Mouse (Mus musculus): Measurements from ENCODE around the gene Cstf3.

Gene Cstf3

DNA sequence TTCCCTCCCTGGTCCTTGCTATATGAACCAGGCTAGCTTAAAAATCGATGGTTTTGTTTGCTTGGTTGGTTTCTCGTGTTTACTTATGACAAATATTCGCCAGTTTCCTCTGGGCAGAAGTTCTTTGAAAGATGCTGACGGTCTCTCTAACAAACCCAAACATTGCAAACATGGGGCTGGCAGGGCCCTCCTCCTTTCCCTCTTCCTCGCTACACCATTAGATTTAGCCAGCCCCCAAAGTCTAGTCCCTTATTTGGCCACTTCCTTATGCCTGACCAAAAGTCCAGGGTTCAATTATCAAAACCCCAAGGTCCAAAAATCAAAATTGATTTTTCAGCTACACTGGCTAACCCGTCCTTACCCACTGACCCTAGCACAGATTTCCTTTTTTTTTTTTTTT lies 7.3 kb upstream of the Cstf3 start:
- Histone ChIP-seq H3K27me3 (ENCODE audit: control insufficient read depth, insufficient read depth, low read length, poor library complexity, severe bottlenecking) (no peaks in the 10 kb centered on the region), H3K36me3 (ENCODE audit: control insufficient read depth, insufficient read depth, low read length, poor library complexity, severe bottlenecking) (no peaks in the 10 kb centered on the region; the same call in 1 of the 2 replicates)
- no peak for DNase-seq (ENCODE audit: low read depth, low spot score)

DNA sequence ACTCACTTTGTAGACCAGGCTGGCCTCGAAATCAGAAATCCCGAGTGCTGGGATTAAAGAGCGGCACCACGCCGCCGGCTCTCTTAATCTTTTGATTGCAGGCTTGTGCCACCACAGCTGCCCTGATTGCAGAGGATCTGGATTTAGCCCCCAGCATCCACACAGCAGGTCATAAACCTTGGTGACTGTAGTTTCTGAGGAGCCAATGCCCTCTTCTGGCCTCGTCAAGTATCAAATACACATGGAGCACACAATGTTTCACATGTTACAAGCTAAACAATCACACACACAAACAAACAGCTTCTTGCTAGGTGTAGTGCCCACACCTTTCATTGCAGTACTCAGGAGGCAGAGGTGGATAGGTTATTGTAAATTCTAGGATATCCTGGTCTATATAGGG lies 6.1 kb upstream of the Cstf3 start:
- Histone ChIP-seq H3K27me3 (ENCODE audit: control insufficient read depth, insufficient read depth, low read length, poor library complexity, severe bottlenecking) (no peaks in the 10 kb centered on the region), H3K36me3 (ENCODE audit: control insufficient read depth, insufficient read depth, low read length, poor library complexity, severe bottlenecking) (no peaks in the 10 kb centered on the region; the same call in 1 of the 2 replicates)
- DNase-seq (ENCODE audit: low read depth, low spot score) = no peak

DNA sequence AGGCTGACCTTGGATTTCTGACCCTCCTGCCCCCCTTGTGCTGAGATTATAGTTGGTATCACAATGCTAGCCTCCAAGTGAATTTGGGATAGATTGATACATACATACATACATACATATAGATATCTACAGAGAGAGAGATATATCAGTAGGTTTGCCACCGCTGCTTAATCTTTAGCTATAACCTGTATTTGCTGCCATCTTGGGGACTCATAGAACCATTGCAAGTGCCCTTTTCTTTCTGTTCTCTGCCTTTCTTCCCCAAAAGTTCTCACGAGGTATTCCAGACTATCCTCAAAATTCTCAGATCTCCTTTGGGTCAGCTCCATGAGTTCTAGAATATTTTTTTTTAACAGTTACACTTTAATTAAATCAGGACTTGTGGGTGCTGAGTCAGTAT lies 4.7 kb upstream of the Cstf3 start:
- DNase-seq (ENCODE audit: low read depth, low spot score) = peak; percentile 26
- H3K36me3 ChIP-seq (ENCODE audit: control insufficient read depth, insufficient read depth, low read length, poor library complexity, severe bottlenecking) = no peaks in the 10 kb centered on the region; the same call in 1 of the 2 replicates

DNA sequence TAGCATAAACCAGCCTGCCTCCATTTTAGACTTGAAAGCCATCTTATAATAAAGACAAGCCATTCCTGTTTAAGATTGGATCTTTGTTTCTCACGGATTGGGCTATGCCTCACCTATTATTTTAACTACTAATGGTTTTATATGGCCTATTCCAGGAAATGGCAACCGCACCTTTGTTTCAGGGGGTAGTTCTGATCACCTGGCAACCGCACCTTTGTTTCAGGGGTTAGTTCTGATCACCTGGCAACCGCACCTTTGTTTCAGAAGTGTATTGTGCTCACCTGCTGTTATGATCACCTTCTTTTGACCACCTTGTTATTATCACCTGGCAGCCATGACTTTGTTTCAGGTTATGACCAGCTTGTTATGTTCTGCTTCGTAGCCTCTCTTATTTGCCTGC lies 1.8 kb upstream of the Cstf3 start:
- no peaks in the 10 kb centered on the region; the same call in 1 of the 2 replicates for H3K36me3 ChIP-seq (ENCODE audit: control insufficient read depth, insufficient read depth, low read length, poor library complexity, severe bottlenecking)
- no peaks in the 10 kb centered on the region for H3K27me3 ChIP-seq (ENCODE audit: control insufficient read depth, insufficient read depth, low read length, poor library complexity, severe bottlenecking)
- no peak for DNase-seq (ENCODE audit: low read depth, low spot score)

More for the DNA sequence above, 4.7 kb upstream of the Cstf3 start:
- H3K27me3 ChIP-seq (ENCODE audit: control insufficient read depth, insufficient read depth, low read length, poor library complexity, severe bottlenecking) = no peaks in the 10 kb centered on the region

DNA sequence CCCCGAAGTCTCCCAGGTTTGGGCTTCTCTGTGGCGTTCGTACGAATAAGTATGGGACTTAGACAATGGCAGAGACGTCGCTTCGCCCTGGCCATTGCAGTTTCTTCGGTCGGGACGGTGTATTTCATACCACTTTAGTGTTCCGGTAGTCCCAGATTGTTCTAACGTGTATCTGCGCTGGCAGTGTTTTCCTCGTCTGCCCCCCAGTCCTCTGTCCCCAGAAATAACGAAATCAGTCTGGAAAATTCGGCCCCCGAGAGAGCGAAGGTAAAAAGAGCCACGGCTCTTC lies 450 bp downstream of the Cstf3 start:
- no peak for DNase-seq (ENCODE audit: low read depth, low spot score)
- no peaks in the 10 kb centered on the region for H3K27me3 ChIP-seq (ENCODE audit: control insufficient read depth, insufficient read depth, low read length, poor library complexity, severe bottlenecking)
- no peaks in the 10 kb centered on the region for H3K36me3 ChIP-seq (ENCODE audit: control insufficient read depth, insufficient read depth, low read length, poor library complexity, severe bottlenecking)

DNA sequence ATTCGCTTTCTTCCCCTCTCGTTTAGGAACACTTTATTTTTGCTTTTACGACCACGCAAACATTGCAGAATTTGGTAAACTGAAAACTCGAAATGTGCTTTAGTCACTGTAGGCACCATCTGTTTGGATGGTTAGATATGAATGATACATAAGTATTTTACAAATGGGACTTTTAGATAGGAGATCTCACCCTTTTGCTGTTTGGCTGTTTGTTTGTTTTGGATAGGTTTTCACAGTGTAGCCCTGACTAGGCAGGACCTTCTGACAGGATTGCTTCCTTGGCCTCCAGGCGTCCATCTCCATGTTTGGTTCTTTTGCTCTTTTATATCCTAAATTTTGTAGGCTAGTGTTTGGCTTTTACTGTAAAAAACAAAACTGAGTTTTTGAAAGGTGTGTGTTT lies 818 bp downstream of the Cstf3 start:
- no peaks in the 10 kb centered on the region for H3K36me3 ChIP-seq (ENCODE audit: control insufficient read depth, insufficient read depth, low read length, poor library complexity, severe bottlenecking)
- H3K27me3 ChIP-seq (ENCODE audit: control insufficient read depth, insufficient read depth, low read length, poor library complexity, severe bottlenecking) = no peaks in the 10 kb centered on the region
- no peak for DNase-seq (ENCODE audit: low read depth, low spot score)

DNA sequence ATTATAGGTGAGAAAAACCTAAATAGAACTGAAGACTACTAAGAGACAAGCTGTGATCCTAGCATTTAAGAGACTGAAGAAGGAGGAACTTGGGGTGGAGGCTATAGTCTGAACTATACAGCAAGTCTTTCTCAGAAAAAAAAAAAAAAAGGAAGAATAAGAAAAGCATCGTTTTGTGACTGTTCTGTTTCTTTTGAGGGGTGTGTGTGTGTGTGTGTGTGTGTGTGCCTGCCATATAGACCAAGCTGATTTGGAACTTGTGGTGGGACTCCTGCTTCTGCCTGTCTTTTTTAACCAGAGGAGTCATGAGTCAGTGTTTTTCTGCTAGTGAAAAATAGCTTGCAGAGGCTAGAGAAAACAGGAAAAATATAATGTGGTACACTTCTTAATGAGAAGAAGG lies 4.7 kb downstream of the Cstf3 start:
- peak; percentile 25 for DNase-seq (ENCODE audit: low read depth, low spot score)
- H3K27me3 ChIP-seq (ENCODE audit: control insufficient read depth, insufficient read depth, low read length, poor library complexity, severe bottlenecking) = no peaks in the 10 kb centered on the region
- H3K36me3 ChIP-seq (ENCODE audit: control insufficient read depth, insufficient read depth, low read length, poor library complexity, severe bottlenecking) = no peaks in the 10 kb centered on the region

DNA sequence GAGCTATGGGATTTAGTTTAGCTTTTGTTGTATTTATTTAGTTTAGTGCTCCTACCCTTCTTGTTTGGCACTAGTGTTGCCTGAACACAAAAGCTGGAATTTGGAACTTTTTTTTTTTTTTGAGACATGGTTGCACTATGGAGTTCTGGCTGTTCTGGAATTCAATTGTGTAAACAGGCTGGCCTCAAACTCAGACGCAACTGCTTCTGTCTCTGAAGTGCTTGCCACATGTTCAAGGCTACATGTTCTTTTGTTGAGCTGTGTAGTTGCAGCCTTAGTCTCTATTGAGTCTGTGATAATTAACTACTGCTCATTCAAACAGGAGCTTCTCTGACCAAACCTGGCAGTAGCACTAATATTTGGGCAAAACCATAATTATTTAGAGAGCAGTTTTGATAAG lies 13.1 kb downstream of the Cstf3 start:
- DNase-seq (ENCODE audit: low read depth, low spot score) = no peak
- no peaks in the 10 kb centered on the region for H3K27me3 ChIP-seq (ENCODE audit: control insufficient read depth, insufficient read depth, low read length, poor library complexity, severe bottlenecking)
- no peaks in the 10 kb centered on the region for H3K36me3 ChIP-seq (ENCODE audit: control insufficient read depth, insufficient read depth, low read length, poor library complexity, severe bottlenecking)

DNA sequence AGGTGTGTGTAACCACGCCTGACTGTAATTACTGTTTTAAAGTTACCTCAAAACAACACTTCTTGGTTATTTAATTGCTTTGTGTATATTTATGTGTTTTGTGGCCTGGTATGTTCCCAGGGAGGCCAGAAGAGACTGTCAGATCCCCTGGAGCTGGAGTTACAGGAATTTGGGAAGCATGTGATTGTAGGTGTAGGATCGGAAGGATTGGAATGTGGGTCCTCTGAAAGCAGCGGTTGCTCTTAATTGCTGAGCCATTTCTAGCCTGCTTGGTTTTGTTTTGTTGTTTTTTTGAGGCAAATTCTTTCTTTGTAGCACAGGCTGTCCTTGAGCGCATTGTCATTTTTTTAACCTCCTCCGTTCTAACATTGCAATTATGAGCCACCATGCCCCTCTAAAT lies 14.4 kb downstream of the Cstf3 start:
- H3K27me3 ChIP-seq (ENCODE audit: control insufficient read depth, insufficient read depth, low read length, poor library complexity, severe bottlenecking) = no peaks in the 10 kb centered on the region
- H3K36me3 ChIP-seq (ENCODE audit: control insufficient read depth, insufficient read depth, low read length, poor library complexity, severe bottlenecking) = no peaks in the 10 kb centered on the region
- no peak for DNase-seq (ENCODE audit: low read depth, low spot score)

DNA sequence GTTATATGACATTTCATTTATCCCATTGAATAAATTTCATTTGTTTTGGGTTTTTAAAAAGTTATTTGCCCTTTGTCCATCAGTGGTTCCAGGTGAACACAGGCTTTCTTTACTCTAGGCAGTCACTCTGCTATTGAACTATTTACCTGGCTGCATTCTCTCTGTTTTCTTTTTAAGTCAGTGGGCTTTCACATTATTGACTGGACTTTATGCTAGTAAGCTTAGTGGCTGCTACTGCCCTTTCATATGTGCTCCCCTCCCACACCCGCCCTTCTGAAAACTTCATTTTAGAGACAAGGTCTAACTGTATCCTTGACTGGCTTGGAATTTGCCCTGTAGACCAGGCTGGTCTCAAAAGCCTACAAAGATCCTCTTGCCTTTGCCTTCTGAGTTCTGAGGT lies 15.2 kb downstream of the Cstf3 start:
- H3K27me3 ChIP-seq (ENCODE audit: control insufficient read depth, insufficient read depth, low read length, poor library complexity, severe bottlenecking) = no peaks in the 10 kb centered on the region
- no peak for DNase-seq (ENCODE audit: low read depth, low spot score)
- no peaks in the 10 kb centered on the region for H3K36me3 ChIP-seq (ENCODE audit: control insufficient read depth, insufficient read depth, low read length, poor library complexity, severe bottlenecking)

DNA sequence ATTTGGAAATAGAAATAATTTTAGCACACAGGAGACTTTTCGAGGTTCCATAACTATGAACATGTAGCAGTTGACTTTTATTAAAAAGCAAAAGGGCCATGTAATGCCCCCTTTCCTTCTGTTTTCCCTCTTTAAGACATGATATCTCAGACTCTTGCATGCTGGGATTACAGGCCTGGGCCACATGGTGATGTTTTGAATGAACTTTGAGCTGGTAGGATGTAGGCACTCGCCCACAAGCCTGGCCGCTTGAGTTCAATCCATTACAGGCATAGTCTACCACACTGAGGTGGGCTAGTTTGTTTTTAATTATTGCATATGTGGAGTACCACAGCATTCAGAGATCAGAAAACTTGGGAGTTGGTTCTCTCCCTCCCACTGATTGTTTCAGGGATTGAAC lies 24.5 kb downstream of the Cstf3 start:
- Histone ChIP-seq H3K27me3 (ENCODE audit: control insufficient read depth, insufficient read depth, low read length, poor library complexity, severe bottlenecking) (no peaks in the 10 kb centered on the region), H3K36me3 (ENCODE audit: control insufficient read depth, insufficient read depth, low read length, poor library complexity, severe bottlenecking) (0 out of 2 replicates have a peak, but pooled peaks cover 1% of the 10 kb centered on the region)
- no peak for DNase-seq (ENCODE audit: low read depth, low spot score)

DNA sequence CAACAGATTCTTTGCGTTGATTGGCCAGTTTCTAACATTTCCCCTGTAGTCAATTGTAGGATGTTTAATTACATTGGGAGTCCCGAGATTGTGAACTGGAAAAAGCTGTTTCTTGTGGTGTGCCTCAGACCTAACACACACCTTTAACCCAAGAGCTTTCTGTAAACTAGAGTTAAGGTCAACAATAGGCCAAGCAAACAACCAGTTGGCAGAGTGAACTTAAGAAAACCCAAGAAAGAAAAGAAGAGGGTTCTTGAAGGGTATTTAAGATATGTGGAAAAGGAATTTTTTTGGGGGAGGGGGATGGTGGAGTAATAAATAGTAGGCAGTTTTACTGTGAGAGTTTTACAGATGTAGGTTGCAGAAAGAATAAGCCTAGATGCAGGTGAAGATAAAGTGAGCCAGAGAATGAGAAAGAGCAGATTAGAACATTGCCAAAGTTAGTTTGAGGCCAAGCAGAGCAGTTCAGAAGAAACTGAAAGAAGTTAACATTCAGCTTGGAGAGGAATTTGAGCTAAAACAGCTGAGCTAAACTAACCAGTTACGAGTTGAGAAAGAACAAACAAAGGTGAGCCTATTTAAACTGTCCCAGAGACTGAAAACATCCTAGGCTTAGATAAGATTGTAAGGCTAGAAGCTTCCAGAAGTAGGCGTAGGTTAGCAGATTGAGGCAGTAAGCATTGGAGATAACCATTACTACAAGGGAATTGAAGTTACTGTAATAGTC lies 25.8 kb downstream of the Cstf3 start:
- H3K27me3 ChIP-seq (ENCODE audit: control insufficient read depth, insufficient read depth, low read length, poor library complexity, severe bottlenecking) = no peaks in the 10 kb centered on the region
- 0 out of 2 replicates have a peak, but pooled peaks cover 1% of the 10 kb centered on the region for H3K36me3 ChIP-seq (ENCODE audit: control insufficient read depth, insufficient read depth, low read length, poor library complexity, severe bottlenecking)
- DNase-seq (ENCODE audit: low read depth, low spot score) = no peak

DNA sequence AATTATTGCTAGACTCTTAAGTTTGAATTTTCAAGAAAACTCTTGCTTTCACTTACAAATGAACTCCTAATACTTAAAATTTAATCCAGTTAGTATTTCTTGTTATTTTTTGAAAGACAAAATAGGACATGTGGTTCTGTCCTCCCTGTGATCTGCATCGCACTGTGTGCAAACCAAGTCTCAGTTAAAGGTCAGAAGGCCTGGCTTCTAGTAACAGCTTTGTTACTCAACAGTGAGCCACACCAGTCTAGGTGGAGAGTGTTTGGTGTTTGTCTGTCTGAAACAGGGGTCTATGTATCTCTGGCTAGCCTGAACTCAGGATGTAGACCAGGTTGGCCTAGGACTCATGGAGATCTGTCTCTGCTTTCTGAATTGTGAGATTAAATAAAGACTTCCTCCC lies 68.3 kb downstream of the Cstf3 start:
- Histone ChIP-seq H3K27me3 (ENCODE audit: control insufficient read depth, insufficient read depth, low read length, poor library complexity, severe bottlenecking) (no peaks in the 10 kb centered on the region), H3K36me3 (ENCODE audit: control insufficient read depth, insufficient read depth, low read length, poor library complexity, severe bottlenecking) (peaks cover 13% of the 10 kb centered on the region)
- no peak for DNase-seq (ENCODE audit: low read depth, low spot score)

DNA sequence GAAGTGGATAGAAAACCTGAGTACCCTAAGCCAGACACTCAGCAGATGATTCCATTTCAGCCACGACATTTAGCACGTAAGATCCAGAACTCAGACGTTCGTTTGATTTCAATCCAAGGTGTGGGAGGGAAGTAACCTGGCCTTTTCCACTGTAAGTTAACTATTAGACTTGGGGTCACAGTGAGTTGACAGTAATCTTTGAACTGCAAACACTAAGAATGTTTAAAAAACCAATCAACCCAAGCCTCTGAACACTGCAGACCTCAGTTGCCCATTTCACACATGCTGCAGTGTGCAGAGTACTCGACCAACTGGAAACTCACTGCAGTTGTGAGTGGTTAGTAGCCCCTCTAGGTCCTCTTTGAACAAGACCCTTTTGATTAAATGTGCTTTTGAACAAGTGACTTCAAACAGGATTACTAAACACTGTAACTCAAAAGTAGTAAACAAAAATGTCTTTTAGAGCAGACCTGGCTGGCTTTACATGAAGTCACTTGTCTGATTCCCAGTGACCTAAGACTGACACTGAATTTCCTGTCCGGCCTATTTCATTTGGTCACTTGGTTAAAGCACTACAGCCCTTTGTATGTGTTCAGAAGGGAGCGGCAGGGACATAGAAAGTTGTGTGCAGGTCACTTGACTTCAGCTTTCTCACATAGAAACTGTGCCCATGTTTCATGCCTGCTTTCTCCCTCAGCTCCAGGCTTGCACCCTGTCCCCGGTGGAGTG lies 73.2 kb downstream of the Cstf3 start:
- no peaks in the 10 kb centered on the region for H3K27me3 ChIP-seq (ENCODE audit: control insufficient read depth, insufficient read depth, low read length, poor library complexity, severe bottlenecking)
- DNase-seq (ENCODE audit: low read depth, low spot score) = no peak
- peaks cover 5% of the 10 kb centered on the region for H3K36me3 ChIP-seq (ENCODE audit: control insufficient read depth, insufficient read depth, low read length, poor library complexity, severe bottlenecking)

DNA sequence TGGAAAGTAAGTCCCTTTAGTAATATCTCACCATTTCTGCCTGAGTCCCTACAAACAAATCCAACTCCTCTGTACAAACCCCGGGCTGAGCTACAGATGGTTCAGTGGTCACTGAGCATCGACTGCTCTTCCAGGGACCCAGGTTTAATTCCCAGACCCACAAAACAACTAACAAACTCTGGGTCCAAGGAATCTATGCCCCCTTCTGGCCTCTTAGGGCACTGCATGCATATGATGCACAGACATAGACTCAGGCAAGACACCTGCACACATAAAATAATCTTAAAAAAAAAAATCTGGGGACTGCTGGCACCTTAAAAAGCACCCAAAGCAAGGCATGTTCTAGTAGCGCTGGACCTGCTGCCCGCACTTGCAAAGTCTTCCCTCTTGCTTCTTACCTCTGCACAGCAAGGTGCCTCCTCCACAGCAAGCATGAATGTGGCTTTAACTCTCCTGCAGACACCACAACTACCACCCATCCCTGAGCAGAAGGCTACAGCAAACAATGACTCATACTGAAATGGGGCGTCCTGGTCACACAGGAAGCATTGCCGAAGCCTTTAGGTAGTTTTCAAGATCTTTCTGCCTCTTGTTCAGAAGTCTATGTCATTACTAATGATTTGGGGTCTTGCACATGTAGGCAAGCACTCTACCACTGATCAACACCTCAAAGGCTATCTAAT lies 78.9 kb downstream of the Cstf3 start:
- H3K36me3 ChIP-seq (ENCODE audit: control insufficient read depth, insufficient read depth, low read length, poor library complexity, severe bottlenecking) = no peaks in the 10 kb centered on the region
- DNase-seq (ENCODE audit: low read depth, low spot score) = peak; percentile 18
- H3K27me3 ChIP-seq (ENCODE audit: control insufficient read depth, insufficient read depth, low read length, poor library complexity, severe bottlenecking) = no peaks in the 10 kb centered on the region
